Mouse (Mus musculus): ENCODE results near the gene Irx4. TPM values are rescaled to one million over a fixed set of nuclear protein-coding genes. Genes with fewer than 3 reads are reported as not detected.

The Irx4 gene
- not detected for total RNA-seq (2022)

DNA sequence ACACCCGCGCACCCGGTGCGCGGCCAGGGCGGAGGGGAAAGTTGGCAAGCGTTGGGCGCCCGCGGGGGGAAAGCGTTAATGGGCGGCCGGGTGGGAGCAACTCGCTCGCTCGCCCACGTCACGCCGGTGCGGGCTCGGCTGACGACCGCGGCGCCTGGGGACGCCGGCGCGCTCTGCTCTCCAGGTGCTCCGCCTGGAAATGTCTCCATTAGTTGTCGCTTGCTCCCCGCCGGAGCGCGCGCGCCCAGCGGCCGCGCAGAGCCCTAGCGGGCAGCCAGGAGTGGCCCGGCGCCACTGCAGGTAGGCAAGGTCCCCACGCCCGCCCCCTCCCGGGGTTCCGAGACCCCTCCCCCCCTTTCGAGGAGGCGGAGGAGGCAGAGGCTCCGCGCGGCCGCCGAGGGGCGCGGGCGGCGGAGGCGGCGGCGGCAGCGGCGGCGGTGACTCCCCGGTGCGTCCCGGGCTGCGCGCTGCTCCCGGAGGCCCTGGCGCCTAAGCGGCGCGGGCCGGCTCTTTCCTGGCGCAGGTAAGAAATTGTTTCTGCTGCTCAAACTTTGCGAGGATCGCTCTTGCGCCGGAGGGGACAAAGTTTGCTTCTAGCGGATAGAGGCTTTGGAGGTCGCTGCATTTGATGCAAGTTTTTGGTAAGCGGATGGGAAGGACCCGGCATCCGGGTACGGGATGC lies at the start of gene Irx4:
Gene Irx4 (plus strand): TSS at position 126 of the 682 bp plus-strand sequence.
- no peak for DNase-seq (ENCODE audit: low spot score in 2 of 2)

DNA sequence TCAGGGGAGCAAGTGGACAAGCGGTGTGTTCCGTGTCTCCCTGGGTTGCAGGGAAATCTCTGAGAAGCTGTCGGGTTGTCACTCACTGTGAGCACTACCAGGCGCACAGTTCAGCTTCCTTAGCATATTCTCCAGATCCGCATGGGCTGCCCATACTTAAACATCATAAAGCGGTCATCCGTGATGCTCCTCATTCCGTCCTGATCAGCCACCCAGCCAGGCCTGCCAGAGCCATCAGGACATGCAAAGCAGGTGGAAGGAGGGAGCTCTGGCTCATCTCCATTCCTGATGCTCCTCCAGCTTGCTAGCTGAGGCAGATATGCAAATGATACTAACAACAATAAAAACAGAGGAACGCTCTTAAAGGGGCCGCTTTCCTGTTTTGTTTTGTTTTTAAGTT lies 46.0 kb upstream of the Irx4 start:
- DNase-seq (ENCODE audit: low spot score in 2 of 2), result no peak

DNA sequence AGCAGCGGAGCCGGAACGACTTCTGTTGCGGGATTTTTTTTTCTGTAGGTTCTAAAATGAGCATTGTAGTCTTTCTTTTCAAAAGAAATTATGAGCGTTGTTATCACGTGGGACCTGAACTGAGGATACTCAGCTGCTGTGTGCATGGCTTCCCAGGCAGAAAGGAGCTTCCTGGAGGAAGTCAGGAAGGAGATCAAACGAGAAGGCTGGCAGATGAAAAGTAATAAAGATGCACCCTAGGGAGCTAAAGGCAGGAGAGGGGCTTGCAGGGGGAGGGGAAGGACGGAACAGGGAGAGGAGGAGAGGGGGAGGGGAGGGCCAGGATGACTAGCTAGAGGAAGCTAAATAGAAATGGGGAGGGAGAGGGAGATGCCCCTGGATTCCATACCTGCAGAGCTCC lies 23.8 kb upstream of the Irx4 start:
- DNase-seq (ENCODE audit: low spot score in 2 of 2), result no peak

DNA sequence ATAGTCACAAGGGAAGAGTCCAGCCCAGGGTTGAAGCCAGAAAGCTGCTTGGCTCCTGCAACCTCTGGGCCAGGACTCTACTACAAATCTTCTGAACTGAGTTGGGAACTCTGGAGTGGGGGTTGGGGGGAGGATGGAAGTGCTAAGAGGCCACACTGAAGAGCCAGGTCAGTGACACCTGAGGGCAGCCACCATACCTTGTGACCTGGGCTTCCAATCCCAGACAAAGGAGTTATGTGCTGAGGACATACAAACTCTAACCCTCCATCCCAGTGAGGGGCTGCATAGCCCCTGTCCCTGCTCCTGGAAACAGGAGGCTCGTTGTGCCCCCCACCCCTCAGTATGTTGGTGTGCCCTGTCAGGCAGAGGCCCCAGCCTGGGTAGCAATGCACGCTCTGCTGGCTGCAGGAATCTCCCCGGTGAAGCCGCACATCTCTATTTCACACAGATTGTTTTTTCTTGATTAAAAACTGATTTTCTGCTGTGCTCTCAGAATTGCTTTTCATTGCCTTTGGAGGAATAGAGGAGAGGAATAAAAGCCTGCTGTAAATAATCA lies 21.0 kb upstream of the Irx4 start:
- no peak for DNase-seq (ENCODE audit: low spot score in 2 of 2)

DNA sequence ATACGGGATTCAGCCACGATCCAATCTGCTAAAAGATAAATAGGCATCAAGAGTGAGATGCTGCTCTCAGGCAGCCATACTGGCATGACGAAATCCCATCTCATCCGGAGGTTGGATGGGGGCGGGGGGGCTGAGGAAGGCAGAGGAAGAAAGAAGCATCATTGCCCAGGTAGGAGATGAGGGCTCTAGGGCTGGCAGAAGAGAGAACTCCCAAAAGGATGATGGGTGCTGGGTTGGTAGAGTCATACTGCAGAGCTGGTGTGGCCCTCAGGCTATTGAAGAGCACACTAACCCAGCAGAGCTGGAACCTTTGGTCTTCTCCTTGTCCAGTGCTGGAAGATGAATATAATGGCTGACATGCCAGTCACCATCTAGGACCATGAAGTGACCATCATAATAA lies 17.7 kb upstream of the Irx4 start:
- DNase-seq (ENCODE audit: low spot score in 2 of 2), result no peak

DNA sequence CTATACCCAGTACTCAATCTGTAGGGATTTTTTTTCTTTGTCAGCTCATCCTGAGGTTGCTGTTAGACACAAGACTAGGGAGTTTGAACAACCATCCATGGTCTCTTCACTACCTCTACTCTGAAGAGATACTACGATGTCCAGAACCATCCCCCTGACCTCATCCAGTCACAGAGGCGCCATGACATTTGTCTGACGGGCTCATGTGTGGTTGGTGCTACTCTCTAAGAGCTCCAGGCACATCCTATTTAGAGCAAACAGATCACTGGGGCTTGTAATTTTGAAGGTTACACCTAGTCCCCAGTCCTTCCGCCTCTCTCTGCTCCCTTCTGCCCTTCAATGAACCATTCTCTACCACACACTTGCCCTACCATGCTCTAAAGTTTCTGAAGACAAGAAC lies 13.3 kb upstream of the Irx4 start:
- no peak for DNase-seq (ENCODE audit: low spot score in 2 of 2)

DNA sequence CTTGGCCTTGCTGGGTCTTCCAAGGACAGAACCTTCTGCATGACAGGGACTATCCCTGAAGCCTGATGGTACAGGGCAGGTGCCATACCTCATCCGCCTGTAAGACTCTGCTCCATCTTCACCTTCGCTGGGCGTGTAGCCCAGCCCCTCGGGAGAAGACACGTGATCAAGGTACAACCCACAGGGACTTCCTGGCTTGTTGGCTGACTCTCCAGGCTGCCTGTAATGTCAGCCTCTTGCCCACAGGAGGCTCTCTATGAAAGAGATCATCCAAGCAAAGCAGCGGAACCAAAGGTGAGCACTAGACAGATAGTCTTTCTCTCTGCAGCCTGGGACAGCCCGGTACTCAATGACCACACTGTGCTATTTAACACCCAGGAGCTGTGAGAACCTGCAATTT lies 9.1 kb upstream of the Irx4 start:
- no peak for DNase-seq (ENCODE audit: low spot score in 2 of 2)

DNA sequence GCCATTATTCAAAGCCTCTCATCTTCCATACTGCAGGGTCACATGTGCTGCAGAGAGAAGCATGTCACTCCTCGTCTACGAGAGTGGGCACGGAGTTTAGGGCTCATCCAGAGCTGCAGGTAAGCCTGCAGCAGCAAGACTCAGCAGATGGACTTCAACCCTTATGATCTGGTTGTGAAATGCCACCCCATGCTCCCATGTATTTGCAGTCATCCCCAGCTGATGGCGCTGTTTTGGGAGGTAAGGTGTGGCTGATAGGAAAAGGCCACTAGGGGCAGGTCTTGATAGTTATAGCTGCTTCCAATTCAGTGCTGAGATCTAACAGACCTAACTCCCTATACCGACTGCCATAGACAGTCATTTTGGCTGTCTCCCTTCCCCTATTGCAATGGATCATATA lies 8.3 kb upstream of the Irx4 start:
- no peak for DNase-seq (ENCODE audit: low spot score in 2 of 2)

DNA sequence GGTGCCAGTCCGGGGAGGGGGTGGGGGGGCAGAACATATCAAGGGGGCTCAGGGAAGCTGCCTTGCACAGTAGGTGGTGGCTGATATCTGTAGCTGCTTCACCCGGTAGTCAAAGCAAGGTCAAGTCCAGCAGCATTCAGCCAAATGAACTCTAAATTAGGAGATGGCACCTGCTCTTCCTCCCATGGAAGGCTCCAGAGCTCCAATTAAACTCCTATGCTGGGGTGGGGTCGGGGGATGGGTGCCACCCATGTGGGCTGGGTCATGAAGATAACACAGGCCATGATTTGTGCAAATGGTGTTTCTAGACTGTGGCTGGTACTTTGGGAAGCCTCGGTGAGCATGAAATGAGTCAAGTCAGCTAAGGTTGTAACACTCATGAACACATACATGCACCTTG lies 1.9 kb upstream of the Irx4 start:
- no peak for DNase-seq (ENCODE audit: low spot score in 2 of 2)

DNA sequence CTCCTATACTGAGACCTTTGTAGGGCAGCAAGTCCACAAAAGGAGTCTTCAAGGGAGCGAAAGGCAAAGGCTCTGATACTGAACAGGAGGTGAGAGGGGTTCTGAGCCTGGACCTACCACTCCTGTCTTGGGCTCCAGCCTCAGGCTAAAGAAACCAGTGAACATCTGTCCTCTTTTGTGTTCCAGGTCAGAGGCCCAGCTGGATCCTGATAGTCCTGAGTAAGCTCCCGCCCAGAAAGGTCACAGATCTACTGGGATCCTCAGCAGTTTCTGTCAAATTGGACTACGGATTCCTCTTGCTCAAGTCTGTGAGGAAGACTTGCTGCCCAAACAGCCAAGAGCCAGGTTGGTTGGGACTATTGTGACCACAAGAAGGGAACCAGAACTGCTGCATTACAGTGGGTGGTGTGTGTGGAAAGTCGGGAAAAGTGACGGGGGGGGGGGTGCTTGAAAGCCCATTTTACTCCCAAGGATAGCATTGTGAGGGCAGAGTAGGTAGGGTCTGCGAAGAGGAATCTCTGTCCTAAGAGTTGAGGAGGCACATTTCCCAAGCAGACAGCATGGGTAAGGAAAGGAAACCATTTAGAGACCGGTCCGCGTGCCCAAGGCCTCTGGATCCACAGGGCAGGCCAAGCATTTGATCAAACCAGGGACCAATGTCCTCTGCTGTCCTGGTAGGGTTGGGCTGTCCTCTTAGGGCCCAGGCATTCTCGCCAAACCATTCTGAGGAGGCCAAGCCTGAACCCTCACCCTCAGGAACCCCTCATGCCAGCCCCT lies 514 bp upstream of the Irx4 start:
- DNase-seq (ENCODE audit: low spot score in 2 of 2), result no peak

DNA sequence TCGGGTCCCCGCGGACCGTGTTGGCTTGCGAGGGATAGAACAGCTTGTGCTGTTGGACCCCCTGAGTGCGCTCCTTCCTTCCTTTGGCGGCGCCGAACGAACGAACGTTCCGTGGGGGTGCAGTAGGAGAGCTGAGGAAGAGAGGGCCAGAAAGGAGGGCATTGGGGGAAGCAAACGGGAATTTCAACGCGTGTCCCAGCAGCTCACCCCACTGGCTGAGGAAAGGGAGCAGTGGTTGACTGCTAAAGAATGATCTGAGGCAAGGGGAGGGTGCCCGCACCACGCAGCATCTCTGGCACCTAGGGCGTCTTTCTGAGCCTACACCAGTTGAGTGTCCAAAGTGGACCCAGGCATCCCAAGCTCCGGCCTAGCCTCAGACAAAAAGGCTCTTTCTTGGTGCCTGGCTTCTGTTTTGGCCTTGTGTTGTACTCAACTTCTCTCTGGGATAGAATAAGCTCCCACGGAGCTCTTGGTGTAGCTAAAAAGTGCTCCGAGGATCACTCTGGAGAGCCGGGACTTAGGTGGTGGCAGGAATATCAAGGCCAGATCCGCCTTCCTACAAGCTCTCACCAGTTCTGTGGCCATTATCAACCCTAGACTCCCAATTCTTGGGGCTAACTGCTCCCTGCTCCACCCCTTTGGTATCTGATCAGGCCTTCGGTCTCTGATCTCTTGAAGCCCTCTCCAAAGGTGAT lies 904 bp downstream of the Irx4 start:
- DNase-seq (ENCODE audit: low spot score in 2 of 2), result no peak

DNA sequence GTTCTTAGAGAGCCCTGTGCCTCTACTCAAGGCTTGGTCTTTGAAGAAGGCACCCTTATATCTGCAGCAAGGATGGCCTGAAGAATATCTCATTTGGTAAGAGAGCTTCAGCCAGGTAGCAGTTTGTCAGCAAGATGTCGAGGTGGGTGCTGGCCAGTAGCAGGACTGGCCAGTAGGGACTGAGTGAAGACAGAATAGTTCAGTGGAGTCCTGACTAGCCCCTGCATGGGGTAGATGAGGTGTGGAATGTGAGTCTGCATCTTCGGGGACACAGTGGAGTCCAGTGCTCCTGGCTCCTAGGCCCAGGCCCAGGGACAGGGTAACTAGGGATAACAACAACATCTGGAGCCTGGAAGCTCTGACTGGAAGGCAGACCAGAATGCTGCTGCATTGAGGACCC lies 1.6 kb downstream of the Irx4 start:
- DNase-seq (ENCODE audit: low spot score in 2 of 2), result no peak

DNA sequence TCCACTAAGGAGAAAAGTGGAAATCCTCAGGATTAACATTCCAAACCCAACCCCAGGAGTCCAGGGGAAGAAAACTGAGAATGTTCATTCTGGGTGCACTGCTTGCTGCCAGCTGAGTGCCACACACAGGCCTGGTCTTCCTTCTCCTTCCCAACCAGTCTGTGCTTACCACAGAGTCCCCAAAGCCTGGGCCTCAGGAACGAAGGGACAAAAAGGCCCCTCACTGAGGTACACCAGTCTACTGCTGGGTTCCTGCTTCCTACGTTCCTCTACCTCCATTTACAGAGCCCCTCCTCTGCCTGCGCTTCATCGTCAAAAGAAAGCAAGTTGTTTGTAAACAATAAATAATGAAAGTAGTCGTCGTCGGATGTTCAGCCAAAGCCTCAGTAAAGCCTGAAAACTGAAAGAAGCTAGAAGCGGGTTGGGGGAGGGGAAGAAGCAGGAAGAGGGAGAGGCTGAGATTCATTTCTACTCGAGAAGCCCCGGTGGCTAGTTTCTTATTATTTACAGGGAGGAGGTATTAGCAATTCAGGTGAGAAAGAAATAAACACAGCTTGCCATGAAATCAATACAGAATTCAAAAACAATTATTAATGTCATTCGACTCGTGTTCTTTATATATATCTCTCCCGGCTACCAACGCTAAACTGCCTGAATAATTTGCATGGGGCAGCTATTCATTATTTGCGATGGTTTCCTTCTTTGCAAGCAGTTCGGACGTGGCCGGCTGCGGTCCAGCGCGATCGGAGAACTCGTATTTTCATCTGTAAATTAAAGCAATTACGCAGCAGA lies 2.3 kb downstream of the Irx4 start:
- no peak for DNase-seq (ENCODE audit: low spot score in 2 of 2)

DNA sequence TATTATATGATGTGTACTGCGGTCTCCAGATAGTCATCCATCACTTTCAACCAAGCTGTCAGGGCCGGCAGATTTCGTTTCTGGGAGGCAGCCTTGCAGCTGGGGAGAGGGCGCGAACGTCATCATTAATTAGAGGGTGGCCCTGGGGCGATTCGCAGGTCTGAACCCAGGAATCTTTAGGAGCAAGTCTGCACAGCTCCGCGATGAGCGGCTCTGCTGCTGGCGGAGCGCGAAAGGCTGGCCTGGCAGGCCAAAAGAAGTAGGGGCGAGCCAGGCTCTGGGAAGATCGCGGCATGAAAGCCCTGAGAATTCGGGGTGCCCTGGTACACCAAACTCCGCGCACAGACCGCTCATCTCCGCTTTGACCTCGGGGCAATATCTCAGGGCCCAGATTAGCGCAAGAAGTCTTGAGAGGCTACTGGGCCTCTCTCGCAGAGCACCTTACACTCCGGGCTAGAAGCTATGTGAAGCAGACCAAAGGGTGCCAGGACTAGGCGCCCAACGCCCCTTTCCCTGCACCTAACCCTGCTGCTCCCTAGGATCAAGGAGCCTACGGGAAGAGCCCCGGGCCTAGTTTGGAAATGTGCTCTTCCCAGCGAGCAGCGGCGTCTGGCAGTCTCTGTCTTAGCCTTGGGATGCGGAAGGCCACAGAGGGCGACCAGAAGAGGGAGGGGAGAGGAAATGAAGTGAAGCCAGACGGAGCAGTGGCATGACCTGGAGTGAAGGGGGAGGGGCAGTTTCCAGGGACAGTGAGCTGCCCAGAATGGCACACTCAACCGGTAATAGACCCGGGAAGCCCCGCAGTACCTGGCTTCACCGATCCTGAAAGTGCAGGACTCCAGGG lies 3.1 kb downstream of the Irx4 start:
- no peak for DNase-seq (ENCODE audit: low spot score in 2 of 2)

DNA sequence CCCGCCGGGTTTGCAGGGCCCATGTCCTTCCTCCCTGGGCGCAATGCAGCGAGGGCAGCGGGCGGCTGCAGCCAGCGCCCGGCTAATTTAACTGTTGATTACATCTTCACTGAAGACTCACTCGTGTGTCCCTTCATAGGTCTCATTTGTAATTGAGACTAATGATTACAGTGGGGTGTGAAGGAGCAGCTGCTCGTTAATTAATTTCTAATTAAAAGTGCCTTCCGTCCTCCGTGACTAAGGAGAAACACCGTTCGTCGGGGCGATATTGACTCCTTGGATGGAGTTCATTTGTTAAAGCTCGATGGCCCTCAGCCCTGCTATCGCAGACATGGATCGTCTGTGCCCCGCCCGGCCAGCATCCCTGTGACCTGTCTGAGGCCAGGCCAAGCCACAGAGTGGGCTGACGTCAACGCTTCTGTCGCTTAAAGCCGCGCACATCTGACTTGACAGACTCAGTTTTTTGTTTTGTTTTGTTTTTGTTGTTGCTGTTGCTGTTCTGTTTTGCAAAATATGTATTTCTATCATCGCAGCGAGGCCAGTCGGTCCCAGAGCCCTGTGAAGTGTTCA lies 4.0 kb downstream of the Irx4 start:
- no peak for DNase-seq (ENCODE audit: low spot score in 2 of 2)

DNA sequence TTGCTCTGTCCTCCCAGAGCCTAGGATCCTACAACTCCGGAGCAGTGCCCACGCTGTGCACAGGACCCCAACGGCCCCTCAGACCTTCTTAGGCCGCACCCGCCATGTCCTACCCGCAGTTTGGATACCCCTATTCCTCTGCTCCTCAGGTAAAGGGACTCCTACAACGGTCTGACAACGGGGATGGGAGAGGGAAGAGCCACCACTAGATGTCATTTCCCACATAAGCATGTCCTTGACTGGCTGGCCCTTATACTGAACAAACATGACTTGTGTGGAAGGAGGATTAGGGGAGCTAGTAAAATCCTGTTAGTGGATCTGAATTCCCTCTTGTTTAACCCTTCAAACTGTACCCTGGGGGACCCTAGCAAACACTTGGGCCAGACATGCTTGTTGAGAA lies 4.6 kb downstream of the Irx4 start:
- DNase-seq (ENCODE audit: low spot score in 2 of 2), result no peak

DNA sequence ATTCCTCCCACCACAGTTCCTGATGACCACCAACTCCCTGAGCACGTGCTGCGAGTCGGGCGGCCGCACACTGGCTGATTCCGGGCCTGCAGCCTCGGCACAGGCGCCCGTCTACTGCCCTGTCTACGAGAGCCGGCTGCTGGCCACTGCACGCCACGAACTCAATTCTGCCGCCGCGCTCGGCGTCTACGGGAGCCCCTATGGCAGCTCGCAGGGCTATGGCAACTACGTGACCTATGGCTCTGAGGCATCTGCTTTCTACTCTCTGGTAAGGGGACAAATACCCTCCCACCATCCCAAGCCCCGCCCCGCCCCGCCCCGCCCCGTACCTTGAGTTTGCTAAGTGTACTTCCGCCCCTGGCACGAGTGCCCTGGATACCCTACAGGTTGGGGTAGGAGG lies 5.2 kb downstream of the Irx4 start:
- DNase-seq (ENCODE audit: low spot score in 2 of 2), result no peak

DNA sequence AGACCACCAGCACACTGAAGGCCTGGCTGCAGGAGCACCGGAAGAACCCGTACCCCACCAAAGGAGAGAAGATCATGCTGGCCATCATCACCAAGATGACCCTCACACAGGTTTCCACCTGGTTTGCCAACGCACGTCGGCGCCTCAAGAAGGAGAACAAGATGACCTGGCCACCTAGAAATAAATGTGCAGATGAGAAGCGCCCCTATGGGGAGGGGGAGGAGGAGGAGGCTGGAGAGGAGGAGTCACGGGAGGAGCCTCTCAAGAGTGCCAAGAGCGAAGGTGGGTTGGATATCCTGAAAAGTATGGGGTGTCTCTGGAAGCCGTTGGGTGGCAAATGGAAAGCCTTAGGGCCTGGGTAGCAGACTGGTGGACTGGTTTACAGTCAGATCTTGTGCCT lies 7.3 kb downstream of the Irx4 start:
- DNase-seq (ENCODE audit: low spot score in 2 of 2), result no peak

DNA sequence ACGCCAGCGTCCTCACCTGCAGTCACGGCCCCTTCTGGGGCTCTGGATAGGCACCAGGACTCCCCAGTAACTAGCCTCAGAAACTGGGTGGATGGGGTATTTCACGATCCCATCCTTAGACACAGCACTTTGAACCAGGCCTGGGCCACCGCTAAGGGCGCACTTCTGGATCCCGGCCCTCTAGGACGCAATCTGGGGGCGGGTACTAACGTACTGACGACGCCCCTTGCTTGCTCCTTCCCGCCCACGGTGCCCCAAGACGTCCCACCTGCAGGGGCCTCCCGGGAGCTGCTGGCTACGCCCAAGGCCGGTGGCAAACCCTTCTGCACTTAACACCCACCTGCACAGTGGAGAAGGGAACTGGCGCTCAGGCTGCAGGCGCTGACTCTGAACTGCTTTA lies 8.4 kb downstream of the Irx4 start:
- DNase-seq (ENCODE audit: low spot score in 2 of 2), result no peak

DNA sequence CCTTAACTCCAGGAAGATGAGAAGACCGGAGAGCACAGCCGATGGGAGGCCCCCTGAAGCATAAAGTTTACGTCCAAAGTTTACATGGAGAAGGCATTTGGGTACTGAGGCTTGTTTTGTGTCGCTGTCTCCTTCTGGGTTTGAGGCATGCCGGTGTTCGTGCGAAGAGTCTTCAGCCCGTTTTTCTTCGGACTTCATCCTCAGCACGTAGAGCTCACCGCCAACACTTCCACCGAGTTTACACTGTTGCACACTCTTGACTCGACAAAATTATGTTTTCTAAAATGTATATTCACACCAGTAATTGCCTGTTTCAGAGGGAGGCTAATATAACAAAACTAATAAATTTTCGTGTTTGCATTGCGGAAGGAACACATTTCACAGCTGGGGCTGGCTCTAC lies 9.0 kb downstream of the Irx4 start:
- no peak for DNase-seq (ENCODE audit: low spot score in 2 of 2)
